Mouse (Mus musculus): ENCODE data around the gene Ppt2. TPM values are rescaled to one million over a fixed set of nuclear protein-coding genes. Genes with fewer than 3 reads are reported as not detected.

The Ppt2 gene
- total RNA-seq, 2 experiments from 2014 or later = 44.4 to 50.8 TPM

DNA sequence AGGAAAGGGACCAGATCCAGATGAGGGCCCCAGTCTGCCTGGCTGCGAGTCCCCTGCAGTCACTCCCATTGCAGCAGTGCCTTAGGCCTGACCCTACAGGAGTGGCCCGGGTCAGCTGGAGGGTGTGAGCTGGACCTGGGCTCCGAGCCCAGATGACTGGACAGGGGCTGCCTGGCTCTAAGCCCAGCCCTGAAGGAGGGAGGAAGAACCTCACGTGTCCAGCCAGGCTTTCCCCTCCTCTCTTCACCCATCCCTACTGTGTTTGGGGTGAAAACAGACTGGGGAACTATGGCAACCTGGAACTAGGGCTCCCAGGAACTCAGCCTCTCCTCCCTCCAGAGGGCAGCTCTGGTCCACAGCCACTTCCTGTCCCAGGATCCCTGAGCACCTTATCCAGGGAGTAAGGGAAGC lies 27.3 kb upstream of the Ppt2 start:
- DNase-seq = peak in 1 of 2 experiments; percentile 66

DNA sequence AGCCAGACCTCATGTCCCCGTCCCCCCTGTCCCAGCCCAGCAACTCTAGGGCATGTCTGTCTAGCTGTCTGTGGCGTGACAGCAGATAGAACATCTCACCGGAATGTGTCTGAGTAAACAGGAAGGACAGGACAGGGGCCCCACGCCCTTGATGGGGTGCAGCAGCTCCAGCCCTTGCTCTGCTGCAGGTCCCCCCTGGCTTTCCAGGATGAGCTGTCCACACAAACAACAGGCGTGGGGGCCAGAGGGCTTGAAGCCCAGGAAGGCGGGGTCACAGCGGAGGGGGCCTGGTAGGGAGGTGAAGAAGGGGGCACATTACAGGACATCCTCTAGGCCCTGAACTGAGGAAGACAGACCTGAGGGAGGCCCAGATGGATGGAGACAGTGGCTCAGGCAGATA lies 26.9 kb upstream of the Ppt2 start:
- DNase-seq = peak in 1 of 2 experiments; percentile 19

DNA sequence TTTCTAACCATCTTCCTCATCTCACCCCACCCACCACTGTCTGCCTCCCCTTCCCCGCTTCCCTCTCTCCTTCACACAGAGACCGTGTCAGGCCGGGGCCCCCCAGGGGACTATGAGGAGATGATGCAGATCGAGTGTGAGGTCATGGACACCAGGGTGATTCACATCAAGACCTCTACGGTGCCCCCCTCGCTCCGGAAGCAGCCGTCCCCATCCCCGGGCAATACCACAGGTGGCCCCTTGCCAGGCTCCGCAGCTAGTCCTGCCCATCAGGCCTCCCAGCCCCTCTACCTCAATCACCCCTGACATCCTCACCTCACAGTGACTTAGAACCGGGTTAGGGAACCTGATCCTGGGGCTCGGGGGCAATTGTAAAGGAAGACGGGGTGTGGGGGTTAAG lies 26.1 kb upstream of the Ppt2 start:
- no peak for DNase-seq

DNA sequence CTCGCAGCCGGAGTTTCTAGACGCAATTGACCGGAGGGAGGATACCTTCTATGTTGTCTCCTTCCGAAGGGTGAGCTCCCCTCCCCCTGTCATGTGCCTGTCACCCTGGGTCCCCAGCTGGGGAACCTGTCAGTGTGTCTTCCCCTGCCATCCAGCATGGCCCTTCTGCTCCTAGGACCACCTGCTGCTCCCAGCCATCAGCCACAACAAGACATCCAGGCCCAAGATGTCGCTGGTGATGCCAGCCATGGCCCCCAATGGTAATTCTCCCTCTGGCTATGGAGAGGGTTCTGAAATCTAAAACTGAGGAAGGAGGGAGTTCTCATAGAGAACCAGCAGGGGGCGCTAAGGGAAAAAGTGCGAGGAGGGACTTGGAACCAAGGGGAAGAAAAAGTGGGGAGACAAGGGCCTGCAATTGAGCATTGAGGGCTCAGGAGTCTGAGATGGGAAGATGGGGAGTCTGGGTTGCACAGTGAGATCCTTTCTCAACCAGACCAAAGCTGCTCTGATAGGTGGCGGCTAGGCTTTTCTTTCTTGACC lies 25.5 kb upstream of the Ppt2 start:
- DNase-seq = peak in 1 of 2 experiments; percentile 66

DNA sequence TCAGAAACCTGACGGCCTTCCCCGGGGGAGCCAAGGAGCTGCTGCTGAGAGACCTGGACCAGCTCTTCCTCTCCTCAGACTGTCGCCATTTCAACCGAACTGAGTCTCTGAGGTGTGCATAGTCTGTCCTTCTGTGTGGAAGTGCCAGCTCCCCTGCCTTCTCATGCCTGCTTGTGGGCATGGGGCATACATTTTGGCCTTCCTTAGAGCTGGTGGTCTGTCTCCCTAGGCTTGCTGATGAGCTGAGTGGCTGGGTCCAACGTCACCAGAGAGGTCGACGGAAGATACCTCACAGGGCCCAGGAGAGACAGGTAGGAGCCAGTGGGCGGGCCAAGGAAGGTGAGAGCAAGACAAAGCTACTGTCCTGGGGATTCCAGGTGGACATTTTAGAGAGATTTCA lies 24.7 kb upstream of the Ppt2 start:
- DNase-seq = no peak

DNA sequence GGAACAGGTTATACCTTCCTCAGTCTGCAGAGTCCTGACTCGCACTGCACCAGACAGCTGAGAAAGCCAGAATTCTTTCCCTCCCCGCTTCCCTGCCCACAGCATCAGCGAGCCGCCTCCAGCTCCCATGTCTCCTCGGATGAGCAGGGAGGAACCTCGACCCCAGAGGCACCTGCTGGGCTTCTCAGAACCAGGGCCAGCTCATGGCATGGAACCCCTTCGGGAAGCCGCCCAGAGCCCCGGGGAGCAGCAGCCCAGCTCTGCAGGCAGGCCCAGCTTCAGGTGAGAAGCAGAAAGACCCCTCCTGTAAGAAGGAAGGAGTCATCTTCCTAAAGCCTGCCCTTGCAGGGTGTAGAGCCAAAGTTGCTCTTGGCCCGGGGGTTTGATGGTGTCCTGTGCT lies 24.2 kb upstream of the Ppt2 start:
- DNase-seq = no peak

DNA sequence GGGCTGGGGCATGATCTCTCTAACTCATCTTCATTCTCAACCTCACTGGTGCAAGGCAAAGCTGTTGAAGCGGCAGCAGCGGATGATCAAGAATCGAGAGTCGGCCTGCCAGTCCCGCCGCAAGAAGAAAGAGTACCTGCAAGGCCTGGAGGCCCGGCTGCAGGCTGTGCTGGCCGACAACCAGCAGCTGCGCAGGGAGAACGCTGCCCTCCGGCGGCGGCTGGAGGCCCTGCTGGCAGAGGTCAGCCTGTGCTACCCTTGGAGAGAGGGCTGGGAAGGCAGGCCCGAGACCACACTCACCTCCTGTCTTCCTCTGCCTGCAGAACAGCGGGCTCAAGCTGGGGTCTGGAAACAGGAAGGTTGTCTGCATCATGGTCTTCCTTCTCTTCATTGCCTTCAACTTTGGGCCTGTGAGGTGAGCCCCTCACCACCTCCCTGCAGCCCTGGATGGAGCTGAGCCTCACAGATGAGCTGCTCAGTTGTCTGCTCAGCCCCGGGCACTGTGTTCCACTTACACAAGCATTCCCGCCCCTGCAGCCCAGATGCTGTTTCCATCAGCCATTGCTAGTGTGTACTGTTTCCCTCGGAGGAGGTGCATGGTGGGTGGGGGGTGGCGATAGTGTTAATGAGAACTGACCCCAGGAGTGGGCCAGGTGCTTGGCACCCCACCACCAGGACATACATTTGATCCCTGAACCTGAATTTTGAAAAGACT lies 23.4 kb upstream of the Ppt2 start:
- peak in 1 of 2 experiments; percentile 69 for DNase-seq

DNA sequence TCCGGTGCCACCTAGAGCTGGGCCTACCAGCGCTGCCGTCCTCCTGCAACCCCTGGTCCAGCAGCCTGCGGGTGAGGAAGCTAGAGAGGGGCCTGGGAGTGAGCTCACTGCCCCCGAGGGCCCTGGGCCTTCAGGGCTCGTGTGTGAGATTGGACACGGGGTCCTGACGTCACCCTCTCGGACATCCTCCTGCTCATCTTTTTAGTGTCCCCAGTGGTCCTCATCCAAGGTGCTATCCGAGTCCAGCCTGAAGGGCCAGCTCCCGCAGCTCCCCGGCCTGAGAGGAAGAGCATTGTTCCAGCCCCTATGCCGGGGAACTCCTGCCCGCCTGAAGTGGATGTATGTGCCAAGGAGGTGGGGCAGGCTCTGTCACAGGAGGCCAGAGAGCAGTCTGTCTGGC lies 22.5 kb upstream of the Ppt2 start:
- no peak for DNase-seq

DNA sequence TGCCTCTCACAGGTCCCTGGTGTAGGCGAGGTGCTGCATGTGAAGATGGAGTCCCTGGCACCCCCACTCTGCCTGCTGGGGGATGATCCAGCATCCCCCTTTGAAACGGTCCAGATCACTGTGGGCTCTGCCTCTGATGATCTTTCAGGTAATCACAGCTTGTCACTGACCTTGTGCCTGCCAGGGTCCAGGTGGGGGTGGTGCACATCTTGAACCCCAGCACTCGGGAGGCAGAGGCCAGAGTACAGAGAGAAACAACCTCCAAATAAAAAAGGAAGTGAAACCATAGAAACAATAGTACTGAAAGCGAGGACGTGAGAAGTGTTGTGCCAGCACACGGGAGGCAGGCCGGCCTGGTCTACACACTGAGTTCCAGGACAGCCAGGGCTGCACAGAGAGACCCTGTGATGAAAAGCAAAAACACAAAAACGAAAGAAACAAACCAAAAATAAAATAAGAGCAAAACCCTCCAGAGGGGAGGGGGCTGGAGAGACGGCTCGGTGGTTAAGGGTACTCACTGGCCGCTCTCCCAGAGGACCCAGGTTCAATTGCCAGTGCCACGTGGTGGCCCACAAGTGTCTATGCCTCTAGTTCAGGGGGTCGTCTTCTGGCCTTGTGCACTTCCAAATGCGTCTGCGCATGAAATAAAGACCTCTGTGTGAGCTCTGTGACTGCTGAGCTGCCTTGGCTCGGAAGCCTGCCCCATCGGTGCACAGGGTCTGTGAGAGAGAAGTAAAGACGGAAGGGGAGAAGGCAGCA lies 21.0 kb upstream of the Ppt2 start:
- no peak for DNase-seq

DNA sequence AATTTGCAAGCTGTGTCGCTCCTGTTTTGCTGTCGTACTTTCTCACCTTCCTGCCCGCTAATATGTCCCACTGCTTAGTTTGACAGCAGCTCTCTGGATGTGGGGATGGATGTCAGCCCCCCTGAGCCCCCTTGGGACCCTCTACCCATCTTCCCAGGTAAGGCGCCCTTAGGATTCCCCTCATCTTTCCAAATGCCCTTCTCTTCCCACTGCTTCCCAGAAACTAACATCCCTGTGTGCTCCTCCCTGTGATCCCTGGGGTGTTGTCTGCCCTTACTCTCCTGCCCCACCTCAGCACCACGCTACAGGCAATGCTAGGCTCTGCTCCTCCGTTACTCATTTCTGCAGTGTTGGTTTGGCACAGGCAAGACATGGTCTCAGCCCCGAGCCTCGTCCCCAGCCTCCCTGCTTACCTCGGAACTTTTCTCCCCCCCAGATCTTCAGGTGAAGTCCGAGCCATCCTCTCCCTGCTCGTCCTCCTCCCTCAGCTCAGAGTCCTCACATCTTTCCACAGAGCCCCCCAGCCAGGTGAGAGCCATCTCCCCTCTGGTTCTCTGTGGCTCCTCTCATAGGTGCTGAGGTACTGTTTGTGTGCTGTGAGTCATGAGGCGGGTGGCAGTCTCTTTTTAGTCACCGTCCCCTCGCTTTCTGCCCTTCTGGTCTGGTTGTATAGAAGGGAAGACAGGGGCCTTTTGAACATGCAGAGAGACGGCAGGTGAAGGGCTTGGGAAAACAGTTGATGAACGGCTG lies 20.0 kb upstream of the Ppt2 start:
- no peak for DNase-seq

DNA sequence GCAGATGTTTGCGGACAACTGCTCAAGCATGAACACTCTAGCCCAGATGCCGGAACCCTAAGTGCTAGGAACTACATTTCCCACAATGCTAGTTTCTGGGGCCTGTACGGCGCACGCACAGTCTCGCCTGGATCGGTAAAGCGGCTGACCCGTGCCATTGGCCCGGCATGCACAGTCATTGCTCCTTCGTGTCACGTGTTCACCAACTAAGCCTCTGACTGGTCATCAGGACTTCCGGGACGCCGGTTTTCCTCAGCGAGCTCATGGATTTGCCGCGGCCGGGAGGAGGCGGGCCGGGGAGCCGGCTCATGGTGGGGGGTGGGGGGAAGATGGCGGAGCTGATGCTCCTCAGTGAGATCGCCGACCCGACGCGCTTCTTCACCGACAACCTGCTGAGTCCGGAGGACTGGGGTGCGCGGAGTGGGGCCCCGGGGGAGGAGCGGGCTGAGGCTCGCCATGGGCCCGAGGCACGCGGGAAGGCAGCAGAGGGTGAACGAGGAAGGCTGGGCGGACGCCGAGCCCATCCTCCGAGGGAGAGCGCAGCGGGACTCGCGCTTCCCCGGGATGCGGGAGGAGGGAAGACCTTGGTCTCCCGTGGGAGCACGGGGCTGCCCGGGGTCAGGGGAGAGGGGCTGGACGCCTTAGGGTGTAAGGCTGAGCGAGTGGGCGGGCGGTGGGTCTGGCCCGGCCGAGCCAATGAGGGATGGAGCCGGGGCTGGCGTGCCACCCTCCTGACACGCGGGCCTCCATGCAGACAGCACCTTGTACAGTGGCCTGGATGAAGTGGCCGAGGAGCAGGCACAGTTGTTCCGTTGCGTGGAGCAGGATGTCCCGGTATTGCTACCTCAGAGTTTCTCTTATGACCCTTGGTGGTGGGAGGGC lies 18.8 kb upstream of the Ppt2 start, which contains the start of gene Atf6b:
TSS of gene Atf6b (plus strand) at position 241 of the 882 bp plus-strand sequence.
- peak; percentile 94 to 96 for DNase-seq

DNA sequence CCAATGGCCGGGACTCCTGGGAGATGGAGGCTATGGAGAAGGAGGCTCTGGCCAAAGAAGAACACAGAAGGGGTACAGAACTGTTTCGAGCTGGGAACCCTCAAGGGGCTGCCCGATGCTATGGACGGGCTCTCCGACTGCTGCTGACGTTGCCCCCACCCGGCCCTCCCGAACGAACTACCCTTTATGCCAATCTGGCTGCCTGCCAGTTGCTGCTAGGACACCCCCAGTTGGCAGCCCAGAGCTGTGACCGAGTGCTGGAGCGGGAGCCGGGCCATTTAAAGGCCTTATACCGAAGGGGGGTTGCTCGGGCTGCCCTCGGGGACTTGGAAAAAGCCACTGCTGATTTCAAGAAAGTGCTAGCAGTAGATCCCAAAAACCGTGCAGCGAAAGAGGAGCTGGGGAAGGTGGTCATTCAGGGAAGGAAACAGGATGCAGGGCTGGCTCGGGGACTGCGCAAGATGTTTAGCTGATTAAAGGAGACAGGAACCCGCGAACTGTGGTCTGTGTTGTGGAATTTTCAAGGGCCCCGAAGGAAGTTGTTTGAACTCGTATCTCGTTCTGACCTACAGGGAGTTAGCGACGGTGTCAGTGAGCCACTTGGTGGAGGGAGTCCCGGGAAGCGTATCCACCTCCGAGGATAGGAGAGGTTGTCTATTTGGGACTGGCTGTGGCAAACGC lies 17.7 kb upstream of the Ppt2 start:
- no peak for DNase-seq

DNA sequence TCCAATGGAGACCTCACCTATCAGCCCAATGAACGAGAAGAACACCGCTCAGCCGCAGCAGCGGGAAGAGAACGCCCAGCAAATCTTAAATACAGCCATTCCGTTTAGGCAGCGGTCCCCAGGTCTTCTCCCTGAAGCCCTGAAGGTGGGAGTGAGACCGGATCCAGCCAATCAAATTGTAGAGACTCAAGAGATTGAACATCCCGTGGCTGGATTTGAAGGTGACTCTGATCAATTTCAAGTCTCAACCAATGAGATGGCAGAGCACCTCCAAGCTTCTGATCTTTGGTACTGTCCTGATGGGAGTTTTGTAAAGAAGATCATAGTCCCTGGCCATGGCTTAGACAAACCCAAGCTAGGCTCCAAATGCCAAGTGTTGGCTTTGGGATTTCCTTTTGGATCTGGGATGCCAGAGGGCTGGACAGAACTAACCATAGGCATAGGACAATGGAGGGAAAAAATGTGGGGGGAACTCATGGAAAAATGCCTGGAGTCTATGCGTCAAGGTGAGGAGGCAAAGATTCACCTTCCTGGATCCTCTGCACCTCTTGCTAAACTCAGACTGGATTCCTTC lies 17.0 kb upstream of the Ppt2 start:
- no peak for DNase-seq

DNA sequence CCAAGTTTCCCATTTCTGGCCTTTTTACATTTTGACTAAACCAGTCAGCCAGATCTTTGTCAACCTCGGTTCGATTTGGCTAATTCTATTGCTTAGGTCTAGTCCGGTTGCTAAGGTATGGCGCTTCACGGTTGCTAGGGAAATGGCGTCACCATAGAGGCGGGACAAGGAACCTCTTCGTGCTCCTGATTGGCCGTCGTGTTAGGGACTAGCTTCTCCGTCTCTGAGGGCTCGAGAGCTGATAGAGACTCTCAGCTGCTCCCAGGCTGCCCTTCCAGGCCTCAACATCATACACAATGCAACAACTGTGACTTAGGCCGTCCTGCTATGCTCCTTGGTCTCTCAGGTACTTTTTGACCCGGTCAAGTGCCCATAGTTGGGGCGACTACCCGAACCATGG lies 16.3 kb upstream of the Ppt2 start, which contains the start of gene Fkbpl:
TSS of gene Fkbpl (plus strand) at position 157 of the 400 bp plus-strand sequence.
- peak; percentile 96 for DNase-seq

DNA sequence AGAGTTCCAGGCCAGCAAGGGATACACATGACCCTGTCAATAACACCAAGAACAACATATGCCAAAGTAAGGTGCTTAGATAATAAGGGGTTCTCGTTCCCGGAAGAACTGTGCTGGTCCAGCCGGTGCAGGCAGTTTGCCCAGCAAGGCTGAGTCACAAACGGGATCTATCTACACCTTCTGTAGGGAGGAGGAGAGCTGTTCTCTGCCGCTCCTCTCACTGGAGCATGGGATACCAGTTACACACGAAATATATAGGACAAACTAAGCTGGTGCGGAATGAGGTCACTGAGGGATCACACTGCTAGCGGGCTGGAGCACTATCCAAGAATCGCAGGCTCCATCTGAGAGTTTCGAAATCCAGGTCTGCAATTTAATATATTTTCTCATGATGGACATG lies 15.6 kb upstream of the Ppt2 start:
- no peak for DNase-seq

DNA sequence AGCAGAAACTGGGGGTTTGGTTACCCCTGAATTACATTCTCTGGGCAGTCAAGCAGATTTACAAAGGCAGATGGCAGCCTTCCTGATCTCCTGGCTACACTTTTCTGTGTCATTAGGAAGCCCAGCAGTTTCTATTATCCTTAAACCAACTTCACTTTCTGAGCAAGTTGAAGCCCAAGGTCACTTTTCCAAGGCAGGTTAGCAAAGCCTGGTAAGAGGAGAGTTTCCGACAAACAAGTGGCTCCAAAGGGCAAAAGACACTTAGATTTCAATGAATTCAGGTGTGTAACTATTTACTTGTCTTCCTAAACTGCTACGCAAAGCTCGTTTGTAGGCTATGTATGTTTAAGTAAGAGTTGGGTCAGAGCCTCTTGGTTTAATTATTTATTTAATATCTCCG lies 15.1 kb upstream of the Ppt2 start:
- no peak for DNase-seq

DNA sequence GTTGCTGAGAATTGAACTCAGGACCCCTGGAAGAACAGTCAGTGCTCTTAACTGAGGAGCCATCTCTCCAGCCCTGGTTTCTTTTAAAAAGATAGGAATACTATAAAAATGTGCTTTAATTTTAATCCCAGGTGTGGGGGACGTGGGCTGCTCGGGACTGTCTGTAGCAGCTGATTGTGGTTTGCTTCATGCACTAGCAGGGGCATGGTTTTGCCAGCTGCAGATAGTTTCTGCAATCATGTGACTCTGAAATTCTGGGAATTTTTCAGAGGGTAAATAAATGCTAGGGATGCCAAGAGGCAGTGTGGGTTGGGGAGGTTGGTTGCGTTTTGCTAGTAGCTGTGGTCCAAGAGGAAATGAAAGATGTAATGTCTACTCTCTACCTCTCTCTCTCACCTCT lies 13.6 kb upstream of the Ppt2 start:
- DNase-seq = no peak

DNA sequence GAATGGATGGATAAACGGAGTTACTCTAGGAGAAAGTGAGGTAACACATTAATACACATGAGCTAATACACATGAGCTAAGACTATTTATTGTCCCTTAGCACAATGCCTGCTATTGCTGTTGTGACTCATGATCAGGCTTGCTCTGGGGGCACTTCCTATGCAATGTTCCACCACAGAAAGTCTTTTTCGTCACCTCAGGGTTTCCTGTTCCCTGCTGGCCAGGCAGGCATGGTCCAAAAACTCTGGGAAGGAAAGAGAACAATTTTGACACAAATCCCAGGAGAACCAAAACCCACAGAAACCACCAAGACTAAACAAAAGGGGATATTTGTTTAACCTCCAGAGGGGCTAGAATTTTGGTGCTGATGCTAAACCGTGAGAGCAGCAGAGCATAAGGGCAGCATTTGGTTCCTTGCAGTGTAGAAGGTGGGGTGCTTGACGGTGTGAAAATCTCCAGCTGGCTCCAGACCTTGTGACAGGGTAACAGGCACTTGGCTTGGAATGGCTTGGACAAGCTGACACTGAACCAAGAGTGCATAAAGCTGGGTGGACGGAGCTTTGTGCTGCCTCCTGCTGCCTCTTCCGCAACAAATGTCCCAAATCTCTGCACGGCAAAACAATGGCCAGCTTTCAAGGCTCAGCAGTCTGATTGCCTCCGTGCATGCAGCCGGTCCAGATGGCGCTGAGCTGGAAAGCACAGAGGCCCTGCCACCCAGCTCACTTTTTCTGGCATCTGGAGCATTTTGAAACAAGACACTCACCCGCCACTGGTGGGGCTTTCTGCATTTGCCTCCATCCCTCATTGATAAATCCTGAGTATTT lies 12.7 kb upstream of the Ppt2 start:
- peak; percentile 55 to 74 for DNase-seq

DNA sequence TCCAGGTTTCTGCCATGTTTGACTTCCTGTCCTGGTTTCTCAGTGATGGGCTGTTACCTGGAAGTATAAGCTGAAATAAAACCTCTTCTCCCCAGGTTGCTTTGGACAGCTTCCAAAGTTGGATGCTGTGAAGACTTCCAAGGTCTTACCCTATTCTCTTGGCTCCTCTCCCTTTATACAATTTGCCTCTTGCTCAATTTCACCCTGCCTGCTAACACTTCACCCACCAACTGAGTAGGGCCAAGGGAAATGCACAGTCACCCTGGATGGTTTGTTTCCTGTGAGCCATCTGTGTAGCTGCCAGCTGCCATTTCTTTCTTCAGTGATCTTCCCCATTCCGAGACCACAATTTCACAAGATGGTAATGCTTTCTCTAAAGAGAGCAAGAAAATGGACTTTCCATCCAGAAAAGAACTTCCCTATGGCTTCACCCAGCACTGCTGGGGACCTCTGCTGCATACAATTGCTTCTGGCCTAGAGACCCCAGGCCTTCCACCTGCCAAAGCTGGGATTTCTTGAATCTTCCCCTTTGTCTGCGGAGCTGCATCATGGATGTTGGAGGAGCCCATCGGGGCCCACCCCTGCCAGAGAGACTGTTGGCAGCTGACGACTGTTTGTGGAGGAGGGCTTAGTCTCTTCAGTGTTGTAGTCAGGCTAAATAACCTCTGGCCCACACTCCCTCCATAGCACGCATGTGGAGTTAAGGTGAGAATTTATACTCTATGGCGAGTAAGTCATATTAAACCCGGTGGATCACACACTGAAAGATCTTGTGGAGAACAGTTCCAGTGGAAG lies 11.3 kb upstream of the Ppt2 start:
- DNase-seq = no peak

Data from layer of hippocampus, postnatal 36 days (tissue).